Mouse (Mus musculus) adrenal gland, postnatal 25 days (tissue): ENCODE data around the gene Pank4. TPM values are rescaled to one million over a fixed set of nuclear protein-coding genes. Genes with fewer than 3 reads are reported as not detected.

Experiments used
- DNase-seq: peaks from one replicate; pipeline ENCODE4 v3.0.0; 2021; ENCODE audit warnings: mixed read lengths
- total RNA-seq: library from RNA; stranded (reverse); gene quantifications from 2 replicates; pipeline ENCODE4 v1.2.3, GENCODE M21; 2021

Pank4 gene
- total RNA-seq, 1 experiment from 2014 or later, result 33.6 TPM

DNA sequence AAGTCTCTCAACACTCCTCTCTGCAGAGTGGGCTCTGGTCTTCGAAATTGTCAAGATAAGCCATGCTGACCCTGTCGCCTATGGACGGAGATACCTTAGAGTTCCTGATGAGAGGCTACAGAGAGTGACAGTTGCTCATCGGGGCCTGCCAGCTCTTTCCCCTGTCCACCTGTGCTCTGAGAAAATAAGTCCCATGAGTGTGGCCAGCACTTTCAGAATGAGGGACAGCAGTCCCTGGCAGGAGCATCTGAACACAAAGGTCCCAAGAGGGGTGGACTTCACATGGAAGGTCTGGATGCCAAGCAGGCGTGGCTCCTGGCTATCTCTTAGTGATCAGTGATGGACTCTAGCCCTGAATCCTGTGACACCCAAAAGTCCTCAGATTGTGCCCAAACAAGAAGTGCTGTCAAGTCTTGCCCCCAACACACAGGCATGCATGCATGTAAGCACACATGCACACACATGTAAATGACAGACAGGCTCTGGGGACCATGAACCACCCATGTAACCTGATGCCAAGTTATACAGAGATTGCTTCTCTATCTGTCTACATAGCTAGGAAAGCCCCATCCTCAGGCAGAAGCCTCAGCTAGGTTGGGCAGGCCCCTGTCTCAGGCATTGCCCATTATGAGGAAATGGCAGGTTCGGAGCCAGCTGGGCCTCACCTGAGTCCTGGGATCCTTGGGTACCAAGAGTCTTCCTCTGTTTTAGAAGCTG lies 20.4 kb upstream of the Pank4 start:
- DNase-seq, result no peak

DNA sequence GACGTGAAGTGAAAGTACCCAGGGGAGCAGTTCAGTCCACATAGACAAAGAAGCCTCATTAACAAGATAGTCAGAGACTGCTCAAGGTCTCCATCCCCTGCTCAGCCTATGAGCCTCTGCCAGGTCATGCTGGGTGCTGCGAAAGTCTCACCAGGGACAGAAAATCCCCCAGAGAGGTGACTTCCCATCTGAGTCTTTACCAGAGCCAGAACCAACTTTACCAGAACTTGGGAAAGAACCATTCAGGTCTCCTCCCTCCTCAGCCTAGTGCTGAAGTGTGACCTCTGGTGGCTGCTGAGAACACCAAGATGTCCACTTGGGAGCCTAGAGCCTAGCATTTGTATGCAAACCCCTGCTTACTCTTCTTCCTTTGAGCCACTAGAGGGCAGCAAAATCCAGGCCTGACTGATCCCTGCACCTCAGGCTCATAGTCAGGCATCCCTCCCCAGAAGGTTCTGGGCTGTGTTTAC lies 19.8 kb upstream of the Pank4 start:
- peak; percentile 49 for DNase-seq

DNA sequence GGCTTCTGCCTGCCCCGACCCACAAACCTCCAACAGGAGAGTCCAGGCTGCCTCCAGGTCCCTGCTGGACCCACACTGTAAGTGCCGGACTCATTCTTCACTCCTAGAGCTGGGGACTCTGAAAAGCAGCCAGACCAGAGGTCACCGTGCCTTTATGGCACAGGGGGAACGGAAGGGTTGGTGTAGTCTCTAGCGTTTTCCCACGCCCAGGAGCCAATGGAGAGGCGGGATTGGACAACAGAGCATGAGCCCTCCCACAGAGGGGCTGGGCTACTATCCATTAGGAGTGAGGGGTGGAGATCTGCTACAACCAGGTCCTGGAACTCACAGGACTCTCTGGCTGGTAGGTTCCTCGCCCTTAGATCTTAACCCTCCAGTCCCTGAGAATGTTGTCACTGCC lies 17.6 kb upstream of the Pank4 start:
- peak; percentile 70 for DNase-seq

DNA sequence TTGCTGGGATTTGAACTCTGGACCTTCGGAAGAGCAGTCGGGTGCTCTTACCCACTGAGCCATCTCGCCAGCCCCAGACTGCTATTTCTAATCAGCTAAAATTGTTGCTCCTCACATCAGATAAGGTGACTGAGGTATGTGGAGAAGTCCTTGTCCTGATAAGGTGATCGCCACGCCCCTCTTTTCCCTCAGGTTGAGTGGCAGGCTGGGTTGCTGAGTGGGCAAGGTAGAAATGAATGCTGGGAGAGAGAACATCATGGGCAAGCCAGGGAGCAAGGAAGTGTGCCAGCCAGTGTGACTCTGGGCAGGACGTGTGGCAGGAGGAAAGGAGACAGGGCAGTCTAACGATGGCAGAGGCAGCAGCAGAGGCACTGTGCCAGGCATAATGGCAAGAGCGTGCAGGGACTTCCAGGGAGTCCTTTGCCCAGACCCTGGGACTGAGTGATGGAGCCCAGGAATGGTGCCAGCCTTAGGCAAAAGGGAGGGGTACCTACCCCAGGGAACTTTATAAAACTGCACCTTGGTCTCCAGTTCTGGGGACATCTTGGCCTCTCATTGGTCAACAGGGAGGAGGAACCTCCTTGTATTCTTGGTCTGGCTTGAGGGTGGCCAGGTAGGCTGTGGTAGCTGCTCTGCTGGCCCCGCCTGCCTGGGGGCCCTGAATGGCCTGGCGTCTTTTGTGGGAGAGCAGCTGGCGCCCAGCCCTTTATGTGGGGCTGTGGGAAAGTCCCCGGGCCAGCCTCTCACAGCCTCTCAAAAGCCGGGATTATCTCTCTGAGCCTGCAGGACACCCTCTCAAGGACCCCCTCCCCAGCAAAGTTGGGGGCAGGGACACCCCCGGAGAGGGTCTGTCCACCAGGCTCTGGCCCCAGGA lies 15.6 kb upstream of the Pank4 start:
- DNase-seq, result no peak

DNA sequence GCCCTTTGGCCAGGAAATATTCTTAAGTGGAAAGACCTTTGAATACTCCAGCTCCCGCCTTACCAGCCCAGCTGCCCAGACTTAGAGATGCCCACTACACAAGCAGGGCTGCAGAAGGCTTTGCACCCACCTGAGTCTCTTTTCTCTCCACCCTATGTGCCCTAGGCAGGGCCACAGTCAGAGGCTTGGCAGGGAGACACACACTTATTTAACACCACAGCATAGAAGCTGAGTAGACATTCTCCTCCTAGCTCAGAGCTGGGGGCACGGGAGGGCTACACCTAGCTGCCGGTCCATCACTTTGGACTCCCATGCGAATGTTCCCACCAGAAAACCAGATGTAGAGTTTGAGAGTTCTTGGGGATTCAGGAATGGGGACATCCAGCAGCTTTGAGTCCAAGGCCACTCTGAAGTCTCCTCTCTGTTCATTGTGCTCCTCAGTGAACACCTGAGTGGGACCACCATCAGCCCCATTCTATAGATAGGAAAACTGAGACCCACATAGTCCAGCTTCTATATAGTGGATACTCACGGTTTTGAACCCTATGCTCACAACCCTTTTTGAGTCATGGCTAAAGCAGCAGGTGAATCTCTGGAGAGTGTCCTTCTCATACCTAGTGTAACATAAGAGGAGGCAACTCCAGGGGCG lies 14.9 kb upstream of the Pank4 start:
- no peak for DNase-seq

DNA sequence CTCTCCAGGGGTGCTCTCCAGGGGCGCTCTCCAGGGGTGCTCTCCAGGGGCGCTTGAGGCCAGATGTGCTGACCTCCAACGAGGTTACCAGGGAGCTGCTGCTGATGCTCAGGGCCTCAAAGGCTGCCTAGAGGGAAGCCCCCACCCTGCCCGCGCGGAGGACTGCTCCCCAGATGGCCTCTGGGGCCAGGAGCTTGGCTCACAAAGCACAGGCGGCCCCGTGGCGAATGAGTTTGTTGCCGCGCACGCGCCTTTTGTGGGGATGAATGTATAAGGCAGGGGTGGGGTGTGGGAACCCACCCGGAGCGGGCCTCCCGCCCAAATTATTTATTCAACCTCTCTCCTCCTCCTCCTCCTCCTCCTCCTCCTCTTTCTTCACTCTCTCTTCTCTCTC lies 14.3 kb upstream of the Pank4 start:
- DNase-seq, result no peak

DNA sequence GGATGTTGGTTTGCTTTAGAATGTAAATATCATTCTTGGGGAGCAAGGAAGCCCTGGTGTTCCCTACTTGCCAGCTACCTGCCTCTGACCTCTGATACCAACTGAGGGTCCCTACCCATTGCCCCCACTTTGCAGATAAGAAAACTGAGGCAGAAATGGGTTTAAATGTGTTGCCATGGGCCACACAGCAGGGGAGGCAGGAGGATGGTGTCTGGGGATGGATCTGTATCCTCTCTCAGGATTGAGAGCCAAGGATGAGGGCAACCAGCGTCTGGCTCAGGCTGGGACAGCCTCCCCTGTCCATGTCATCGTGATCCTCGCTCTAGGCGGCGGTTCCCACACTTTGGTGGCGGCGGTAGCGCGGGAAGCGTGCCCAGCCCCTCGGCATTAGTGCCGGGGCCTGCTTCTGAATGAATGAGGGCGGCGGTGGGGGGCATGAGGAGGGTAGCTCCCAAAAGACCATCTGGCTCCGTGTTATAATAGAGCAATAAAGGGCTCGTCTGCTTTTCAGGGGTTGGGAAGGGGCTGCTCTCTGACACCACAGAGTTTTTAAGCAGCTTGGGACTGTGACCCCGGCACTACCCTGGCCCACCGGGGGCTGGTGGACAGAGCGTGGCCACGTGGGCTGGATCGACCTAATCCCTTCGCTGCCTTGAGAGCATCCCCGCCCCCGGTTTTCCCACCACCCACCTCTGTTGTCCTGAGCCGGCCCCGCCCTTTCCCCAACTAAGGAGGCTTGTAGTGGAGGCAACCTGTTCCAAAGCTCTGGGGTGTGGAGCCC lies 11.3 kb upstream of the Pank4 start:
- DNase-seq, result no peak

DNA sequence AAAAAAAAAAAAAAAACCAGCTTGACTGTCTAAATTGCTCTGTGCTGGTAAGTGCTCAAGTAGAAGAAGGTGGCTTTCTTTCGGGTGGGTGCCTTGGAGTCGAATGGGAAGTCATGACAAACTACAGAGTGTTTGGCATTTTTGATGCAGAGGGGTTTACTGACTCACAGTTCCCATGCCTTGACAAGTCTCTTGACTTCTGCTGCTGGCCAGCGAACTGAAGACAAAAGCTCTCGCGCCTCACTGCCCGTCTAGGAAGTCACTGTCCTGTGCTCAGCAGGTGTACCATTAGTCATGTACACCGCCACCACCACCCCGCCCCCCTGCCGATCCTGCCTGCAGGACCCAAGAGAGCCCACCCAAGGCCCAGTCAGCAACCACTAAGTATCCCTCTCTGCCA lies 7.3 kb upstream of the Pank4 start:
- DNase-seq, result no peak

DNA sequence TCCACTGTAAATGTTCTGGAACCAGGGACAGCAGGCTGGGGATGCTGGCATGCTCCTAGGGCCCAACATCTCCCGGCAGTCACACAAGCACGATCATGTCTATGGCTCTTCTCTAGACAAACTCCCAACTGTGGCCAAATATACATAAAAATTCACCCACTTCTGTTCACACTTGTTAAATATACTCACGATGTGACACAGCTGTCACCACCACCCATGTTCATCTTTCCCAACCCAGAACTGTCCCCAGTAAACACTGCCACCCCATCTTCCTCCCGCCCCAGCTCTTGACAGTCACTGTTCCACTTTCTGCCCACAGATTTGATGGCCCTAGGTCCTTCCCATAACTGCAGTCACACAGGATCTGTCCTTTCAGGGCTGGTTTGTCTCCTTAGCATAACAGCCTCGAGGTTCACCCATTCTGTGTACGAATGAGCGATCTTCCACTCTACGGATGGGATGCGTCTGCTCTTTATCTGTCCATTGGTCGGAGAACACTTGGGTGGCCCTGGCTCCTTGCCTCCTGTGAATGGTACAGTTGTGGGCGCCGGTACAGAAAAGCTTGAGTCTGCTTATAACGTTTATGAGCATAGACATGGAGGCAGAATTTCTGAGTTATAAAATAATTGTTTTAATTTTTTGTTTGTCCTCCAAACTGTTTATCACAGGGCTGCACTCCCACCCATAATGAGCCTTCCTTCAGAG lies 6.5 kb upstream of the Pank4 start:
- DNase-seq, result no peak

DNA sequence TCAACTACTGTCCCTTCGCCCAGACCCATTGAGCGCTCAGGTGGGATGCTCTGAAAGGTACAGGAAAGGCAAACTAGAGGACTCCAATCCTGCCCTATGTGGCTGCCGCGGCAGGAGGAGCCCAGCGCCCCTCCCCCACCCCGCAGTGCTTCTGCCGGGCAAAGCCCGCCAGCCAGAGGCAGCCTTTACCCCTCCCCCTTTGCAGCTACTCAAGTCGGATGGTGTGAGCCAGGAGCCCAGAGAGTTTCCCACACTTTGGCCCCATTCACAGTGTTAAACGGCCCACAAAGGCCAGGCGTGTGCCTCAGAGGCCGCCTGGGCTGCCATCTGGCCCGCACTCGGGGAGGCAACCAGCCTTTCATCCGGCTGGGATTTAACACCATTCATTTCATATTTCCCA lies 5.8 kb upstream of the Pank4 start:
- no peak for DNase-seq

DNA sequence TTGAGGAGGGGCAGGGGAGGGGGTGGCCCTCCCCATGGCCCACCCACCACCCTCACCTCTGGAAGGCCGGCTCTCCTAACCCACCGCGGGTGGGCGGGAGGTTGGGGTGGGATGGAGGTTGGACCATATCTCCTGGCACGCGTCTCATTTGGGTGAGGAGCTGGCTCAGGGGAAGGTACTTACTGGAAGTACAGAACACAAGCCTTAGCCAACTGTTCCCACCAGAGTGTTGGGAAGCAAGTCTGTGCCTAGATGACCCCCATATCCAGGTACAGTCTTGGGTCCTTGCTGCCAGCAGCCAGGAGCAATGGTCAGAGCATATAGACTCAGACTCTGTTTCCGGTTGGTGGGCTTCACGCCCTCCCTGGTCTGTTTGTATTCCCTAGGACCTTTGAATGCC lies 5.3 kb upstream of the Pank4 start:
- DNase-seq, result no peak

DNA sequence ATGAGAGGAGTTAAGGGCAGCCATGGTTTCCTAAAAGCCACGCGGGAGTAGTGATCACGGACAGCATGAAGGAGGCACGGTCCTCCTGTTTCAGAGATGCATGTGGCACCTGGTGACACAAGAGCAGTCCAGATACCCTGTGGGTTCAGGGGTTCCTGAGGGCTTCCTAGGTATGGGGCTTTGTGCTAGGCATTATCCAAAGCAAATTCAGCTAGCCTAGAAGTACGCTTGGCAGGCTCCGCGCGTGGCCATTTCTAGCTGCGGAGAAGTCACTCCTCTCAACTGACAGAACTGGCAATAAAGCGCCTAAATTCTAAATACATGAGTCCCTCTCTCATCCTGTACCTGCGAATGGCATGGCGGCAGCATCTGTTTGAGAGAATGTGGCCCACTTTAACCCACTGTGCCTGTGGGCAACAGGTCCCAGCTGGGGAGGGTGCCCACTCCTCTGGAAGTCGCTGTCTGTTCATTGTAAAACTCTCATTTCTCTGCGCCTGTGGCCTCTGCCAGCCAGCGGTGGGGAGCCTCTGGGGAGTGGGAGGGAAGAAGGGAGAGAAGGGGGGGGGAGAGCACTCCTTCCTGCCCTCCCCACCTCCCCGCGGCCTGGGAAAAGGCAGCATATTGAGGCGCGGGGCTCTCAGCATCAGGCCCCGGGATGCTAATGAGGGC lies 3.8 kb upstream of the Pank4 start:
- DNase-seq, result no peak

DNA sequence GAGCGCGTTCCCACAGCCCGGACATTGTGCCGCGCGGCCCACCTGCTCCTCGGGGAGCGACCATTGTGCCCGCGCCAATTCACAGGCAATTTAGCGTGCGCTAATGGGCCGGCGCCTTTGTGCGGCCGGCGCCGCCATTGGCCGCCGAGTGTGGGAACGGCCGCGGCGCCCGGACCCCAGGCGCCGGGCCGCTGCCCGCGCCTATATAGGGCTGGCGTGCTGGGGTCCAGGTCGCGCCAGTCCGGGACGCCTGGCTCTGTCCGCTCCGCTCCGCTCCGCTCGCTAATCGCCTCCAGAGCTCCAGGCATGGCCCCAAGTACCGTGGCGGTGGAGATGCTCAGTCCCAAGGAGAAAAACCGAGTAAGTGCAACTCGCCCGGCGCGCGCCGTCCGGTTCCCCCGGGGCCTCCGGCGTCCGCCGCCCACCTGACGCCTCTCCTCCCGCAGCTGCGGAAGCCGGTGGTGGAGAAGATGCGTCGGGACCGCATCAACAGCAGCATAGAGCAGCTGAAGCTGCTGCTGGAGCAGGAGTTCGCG lies 3.2 kb upstream of the Pank4 start, which contains the start of gene Hes5:
TSS of gene Hes5 (plus strand) at position 234 of the 536 bp plus-strand sequence.
- DNase-seq, result no peak

DNA sequence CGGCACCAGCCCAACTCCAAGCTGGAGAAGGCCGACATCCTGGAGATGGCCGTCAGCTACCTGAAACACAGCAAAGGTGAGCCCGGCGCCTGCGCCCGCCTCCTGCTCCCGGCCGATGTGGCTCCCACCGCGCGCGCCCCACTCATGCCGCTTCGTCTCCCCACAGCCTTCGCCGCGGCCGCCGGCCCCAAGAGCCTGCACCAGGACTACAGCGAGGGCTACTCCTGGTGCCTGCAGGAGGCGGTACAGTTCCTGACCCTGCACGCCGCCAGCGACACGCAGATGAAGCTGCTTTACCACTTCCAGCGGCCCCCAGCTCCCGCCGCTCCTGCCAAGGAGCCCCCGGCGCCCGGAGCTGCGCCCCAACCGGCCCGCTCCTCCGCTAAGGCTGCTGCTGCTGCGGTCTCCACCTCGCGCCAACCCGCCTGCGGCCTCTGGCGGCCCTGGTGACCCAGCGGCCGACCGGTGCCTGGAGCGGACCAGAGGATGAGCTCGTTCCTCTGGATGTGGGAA lies 2.6 kb upstream of the Pank4 start:
- peak; percentile 46 for DNase-seq

DNA sequence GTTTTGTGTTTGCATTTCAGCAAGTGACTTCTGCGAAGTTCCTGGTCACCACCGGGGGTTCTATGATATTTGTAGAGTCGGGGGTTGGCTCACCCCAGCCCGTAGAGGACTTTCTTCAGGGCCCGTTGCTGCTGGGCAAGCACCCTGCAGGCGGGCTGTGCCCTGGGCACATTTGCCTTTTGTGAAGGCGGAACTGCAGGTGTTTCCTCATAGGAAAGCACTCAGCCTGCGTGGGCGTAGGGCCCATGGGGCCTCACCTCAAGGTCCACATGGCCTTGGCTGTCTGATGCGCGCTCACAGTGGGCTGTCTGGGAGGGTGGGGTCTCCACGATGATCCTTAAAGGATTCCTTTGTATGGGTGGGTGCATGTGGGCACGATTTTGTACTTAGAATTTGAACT lies 2.0 kb upstream of the Pank4 start:
- DNase-seq, result no peak

DNA sequence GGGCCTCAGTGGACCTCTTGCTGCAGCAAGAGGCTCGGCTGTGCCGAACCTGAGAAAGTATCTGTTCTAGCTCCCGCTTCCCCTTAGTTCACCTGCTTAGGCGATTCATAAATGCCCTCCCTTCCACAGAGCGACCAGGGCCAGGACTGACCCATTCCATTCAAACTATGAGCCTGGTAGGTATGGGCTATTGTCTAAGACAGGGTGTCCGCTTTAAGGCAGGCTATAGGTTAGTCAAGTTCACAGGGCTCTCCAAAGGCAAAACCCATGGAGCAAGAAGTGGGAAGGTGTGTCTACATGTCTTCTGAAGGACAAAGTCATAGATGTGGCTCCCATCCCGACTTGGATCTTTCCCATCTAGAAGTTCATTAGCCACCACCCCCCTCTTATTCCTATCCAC lies 1.2 kb upstream of the Pank4 start:
- DNase-seq, result no peak

DNA sequence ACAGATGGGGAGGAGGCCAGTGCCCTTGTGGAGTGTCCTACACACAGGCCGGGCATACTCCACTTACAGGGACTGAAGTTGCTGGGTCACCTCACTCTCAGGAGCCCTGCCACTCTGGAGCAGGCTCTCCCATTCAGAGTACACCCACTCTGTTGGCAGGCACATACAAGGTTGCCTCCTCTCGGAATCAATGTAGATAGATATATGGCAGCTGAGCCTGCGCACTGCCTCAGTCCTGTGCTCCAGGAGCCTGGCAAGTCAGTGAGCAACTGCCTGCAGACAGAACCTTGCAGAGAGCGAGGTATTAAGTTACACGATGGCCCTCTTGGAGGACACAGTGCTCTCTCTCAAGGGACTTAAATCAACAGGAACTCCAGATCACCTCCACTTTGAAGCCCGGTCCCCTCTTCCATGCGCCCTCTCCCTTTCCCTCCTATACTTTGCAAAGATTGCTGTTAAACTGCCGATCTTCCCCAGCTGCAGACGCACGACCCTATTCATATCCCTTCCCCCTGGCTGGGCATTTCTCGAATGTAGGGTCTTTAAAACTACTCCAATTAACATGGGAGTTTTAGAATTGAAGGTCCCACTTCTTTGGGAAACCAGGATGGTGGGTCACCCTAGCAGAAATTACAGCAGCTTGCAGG lies 610 bp upstream of the Pank4 start:
- DNase-seq, result no peak

DNA sequence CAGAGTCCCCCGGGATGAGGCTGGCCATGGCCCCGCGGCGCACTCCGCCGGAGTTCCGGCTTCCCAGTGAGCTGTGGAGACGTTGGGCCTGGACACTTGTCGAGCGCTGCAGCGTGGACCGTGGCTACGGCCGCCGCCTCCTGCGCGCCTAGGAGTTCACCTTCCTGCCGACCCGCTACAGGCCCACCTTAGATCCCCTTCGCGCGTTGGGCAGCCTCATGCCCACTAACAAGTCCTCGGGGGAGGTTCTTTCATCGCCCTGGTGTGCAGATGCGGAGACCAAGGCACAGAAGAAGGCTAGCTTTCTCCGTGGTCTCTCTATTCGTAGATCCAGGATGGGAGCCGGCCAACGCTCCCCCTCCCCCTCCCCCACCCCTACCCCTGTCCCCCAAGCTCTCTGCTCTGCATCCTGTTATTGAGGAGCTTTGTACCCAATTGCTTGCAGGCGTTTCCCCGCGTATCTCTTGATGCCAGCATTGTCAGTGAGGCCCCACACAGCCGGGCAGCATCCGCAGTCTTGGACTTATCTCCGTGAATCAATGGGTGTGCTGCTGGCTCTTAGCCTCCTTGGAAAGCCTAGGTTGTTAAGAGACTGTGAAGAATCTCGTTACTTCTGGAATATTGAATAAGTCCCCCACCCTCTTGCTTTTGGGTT lies 785 bp downstream of the Pank4 start:
- no peak for DNase-seq

DNA sequence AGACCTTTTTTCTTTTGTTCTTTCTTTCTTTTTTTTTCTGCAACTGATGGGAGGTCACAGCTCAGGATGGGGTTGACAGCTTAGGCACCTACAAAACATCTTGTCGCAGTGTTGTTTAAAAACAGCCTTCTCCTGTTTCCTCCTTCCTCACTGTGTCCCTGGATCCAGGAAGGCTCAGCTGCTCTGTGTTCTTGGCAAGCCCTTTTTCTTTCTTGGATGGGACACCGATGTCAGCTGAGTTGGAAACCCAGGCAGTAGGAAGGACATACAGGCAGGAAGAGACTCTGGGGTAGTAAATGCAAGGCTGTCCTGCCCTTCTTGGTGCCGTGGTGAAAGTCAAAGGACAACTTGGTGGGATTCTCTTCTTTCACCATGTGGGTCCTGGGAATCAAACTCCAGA lies 1.9 kb downstream of the Pank4 start:
- DNase-seq, result no peak
